Mouse (Mus musculus) heart, embryonic 10.5 days (tissue): Measurements from ENCODE around the gene Rhoq. TPM values are rescaled to one million over a fixed set of nuclear protein-coding genes. Genes with fewer than 3 reads are reported as not detected.

Source experiments
- DNase-seq: peaks from one replicate; pipeline ENCODE4 v3.0.0-alpha.2; 2017; ENCODE audit warnings: low spot score
- H3K27ac ChIP-seq: fragments of 300-500 bp; sonication (generic); 2 replicates; pipeline ENCODE4 v1.5.1; 2016; ENCODE audit warnings: mild to moderate bottlenecking
- H3K27me3 ChIP-seq: fragments of 300-500 bp; sonication (generic); 2 replicates; pipeline ENCODE4 v1.6.1; 2016; ENCODE audit warnings: mild to moderate bottlenecking; ENCODE audit not compliant: poor library complexity, insufficient read depth, severe bottlenecking
- H3K36me3 ChIP-seq: fragments of 300-500 bp; sonication (generic); 2 replicates; pipeline ENCODE4 v1.6.1; 2016; ENCODE audit warnings: mild to moderate bottlenecking, moderate library complexity
- H3K4me1 ChIP-seq: fragments of 300-500 bp; sonication (generic); 2 replicates; pipeline ENCODE4 v1.6.1; 2016; ENCODE audit warnings: mild to moderate bottlenecking
- H3K4me3 ChIP-seq: fragments of 300-500 bp; sonication (generic); 2 replicates; pipeline ENCODE4 v1.5.1; 2016; ENCODE audit warnings: mild to moderate bottlenecking, moderate library complexity
- H3K9me3 ChIP-seq: fragments of 300-500 bp; sonication (generic); 2 replicates; pipeline ENCODE4 v1.6.1; 2016; ENCODE audit warnings: mild to moderate bottlenecking, moderate library complexity
- WGBS: fragments of 180-500 bp; shearing (Covaris S2); methylation state at CpG from one replicate; pipeline ENCODE4 v1.1.7; 2016; 5-methylcytosine and 5-hydroxymethylcytosine counted together
- polyA plus RNA-seq: library from polyadenylated mRNA; unstranded; fragments of >200 nt; fragmentation: Nextera tagmentation; extraction: Ambion mirVana; gene quantifications from 2 replicates; pipeline ENCODE4 v1.2.1, GENCODE M21; 2016

The Rhoq gene
- polyA plus RNA-seq, 1 experiment from 2014 or later: 15.9 TPM

DNA sequence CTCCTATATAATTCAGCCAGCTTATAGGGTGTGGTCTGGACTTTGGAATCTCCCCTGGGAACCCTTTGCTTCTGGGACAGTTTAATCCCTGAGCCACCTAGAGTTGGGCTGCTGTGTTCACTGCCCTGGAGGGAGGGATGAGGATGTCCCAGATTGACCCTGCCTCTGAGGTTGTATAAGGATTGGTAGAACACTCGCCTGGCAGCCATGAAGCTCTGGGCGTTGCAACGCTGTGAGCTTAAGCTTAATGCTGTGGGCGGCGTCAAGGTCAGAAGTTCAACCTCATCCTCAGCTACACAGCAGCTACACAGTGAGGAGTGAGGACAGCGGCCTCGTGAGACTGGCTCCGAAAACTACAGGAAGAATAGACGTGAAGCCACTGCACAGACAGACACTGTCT, 19.6 kb downstream of the Rhoq start:
- 72% methylated on average over 9 of the region's 9 CpGs for WGBS
- Histone ChIP-seq H3K9me3 (no peaks in the 10 kb centered on the region), H3K4me1 (peaks cover 41% of the 10 kb centered on the region), H3K27me3 (no peaks in the 10 kb centered on the region), H3K36me3 (peaks cover 46% of the 10 kb centered on the region), H3K27ac (no peak overlapping the region), H3K4me3 (no peak overlapping the region)
- DNase-seq: no peak

DNA sequence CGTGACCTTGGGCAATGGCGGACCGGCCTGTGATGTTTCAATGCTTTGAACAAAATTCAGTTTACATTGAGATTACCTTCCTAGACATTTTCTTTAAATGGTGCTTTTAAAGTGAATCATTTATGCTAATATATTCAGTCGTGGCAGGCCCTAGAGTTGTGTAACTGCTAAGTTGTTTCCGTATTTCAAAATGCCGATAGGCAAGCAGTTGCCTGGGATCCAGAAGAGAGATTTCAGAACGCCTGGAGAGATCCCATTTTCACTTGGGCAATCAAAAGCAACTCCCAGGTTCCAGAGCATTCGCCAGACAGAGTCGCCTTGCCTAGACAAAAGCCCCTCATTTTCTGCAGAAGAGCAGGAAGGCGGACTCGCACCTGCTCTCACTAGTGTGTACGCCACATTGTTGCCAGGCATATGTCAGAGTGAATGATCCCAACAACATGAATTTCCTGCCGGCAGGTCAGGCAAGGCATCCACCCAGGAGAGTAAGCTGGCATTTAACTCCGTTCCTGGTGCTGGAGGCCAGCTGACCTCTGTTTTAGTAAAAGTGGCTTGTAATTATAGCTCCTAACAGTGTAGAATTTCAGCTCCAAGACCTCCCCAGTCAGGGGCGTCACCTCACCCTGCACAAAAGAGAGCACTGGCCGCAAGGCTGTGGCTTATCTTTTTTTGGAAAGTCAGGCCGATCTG, 23.7 kb downstream of the Rhoq start:
- H3K27ac ChIP-seq: peak overlapping the region; percentile 42; the same call in 1 of the 2 replicates
- peak overlapping the region; percentile 34 for H3K4me3 ChIP-seq
- H3K4me1 ChIP-seq: peaks cover 54% of the 10 kb centered on the region
- WGBS: 58% methylated on average over 17 of the region's 17 CpGs
- no peaks in the 10 kb centered on the region for H3K27me3 ChIP-seq
- DNase-seq: no peak
- H3K9me3 ChIP-seq: no peaks in the 10 kb centered on the region
- H3K36me3 ChIP-seq: peaks cover 16% of the 10 kb centered on the region

DNA sequence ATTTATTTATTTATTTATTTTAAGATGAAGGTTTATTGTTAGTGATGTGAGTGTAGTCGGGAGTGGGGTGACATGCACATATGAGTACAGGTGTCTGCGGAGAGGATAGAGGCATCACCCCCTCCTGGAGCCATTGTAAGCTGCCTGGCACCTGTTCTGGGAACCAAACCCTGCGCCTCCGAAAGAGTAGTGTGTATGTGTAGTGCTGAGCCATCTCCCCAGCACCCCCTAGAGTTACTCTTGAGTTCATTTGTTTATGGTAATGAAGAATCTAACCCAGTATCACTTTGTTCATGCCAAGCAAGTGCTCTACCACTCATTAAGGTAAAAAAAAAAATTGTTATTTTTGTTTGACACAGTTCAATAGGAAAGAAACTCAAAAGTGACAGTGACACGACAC, 25.3 kb downstream of the Rhoq start:
- Histone ChIP-seq H3K9me3 (no peaks in the 10 kb centered on the region), H3K4me1 (peaks cover 45% of the 10 kb centered on the region), H3K4me3 (no peak overlapping the region), H3K27me3 (no peaks in the 10 kb centered on the region), H3K36me3 (peaks cover 9% of the 10 kb centered on the region), H3K27ac (no peak overlapping the region; the same call in 1 of the 2 replicates)
- no peak for DNase-seq
- 86% methylated on average over 5 of the region's 5 CpGs for WGBS

DNA sequence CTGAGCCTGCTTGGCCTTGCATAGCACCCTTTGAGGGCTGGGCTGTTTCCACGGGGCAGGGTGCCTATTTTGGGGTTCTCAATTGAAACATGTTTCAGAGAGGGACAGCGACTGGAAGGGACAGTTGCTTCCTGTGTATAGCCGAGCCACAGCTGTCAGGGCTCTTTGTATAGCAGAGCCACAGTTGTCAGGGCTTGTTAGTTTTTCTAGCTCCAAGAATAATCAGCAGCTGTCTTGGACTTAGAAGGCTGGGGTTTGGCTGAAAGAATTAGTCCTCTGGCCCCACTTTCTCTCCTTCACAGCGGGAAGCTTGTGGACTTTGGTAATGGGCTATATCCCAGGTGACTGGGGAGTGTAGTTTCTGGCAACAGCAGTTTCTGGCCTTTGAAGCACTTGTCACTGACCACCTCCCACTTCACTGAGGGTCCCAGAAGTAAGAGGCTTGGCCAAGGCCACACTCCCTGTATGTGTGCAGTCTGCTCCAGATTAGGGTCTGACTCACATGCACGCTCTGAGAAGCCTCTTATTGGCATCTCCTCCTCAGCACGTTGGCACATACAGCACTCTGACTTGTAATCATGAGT, 25.8 kb downstream of the Rhoq start:
- 67% methylated on average over 6 of the region's 6 CpGs for WGBS

DNA sequence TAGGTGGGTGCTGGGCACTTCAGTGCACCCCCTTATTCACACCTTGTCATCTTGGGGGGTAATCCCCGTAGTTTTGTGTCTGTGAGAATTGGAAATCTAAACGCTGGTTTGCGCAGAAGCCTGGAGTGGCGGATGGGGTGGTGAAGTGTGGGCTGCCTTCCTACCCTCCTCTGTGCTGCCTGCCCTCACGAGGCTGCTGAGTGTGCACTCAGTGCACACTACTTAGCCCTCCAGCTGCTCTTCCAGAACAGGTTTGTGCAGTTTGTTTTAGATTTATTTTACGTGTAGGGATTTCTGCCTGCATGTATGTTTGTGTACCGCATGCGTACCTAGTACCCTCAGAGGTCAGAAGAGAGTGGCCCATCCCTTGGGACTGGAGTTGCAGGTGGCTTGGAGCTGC, 28.4 kb downstream of the Rhoq start:
- peaks cover 4% of the 10 kb centered on the region; the same call in 1 of the 2 replicates for H3K36me3 ChIP-seq
- no peaks in the 10 kb centered on the region for H3K27me3 ChIP-seq
- no peak overlapping the region for H3K27ac ChIP-seq
- 93% methylated on average over 8 of the region's 8 CpGs for WGBS
- H3K4me3 ChIP-seq: no peak overlapping the region
- H3K4me1 ChIP-seq: peaks cover 29% of the 10 kb centered on the region
- H3K9me3 ChIP-seq: no peaks in the 10 kb centered on the region
- DNase-seq: no peak

More for the DNA sequence above, 25.8 kb downstream of the Rhoq start:
- Histone ChIP-seq H3K9me3 (no peaks in the 10 kb centered on the region), H3K27me3 (no peaks in the 10 kb centered on the region), H3K36me3 (0 out of 2 replicates have a peak, but pooled peaks cover 3% of the 10 kb centered on the region), H3K4me1 (peaks cover 45% of the 10 kb centered on the region), H3K27ac (no peak overlapping the region; the same call in 1 of the 2 replicates), H3K4me3 (no peak overlapping the region)
- no peak for DNase-seq

DNA sequence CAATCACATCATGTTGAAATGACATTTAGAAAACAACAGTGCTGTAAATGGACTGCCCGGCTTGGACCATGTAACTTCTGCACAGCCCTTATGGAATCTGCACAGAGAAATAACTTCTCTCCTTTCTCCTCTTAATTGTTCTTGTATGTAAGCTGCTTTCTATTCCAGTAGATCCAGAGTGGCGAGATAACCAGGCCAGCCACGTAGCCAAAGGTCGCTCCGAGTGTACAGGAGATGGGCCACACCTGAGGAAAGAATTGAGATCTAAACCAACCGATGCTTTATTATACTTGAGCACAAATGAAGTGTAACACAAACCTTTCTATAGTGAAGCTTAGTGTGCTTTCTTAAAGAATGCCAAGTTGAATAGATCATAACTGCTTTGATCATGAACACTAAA, 34.4 kb downstream of the Rhoq start:
- no peaks in the 10 kb centered on the region for H3K4me1 ChIP-seq
- no peak overlapping the region for H3K27ac ChIP-seq
- no peak for DNase-seq
- WGBS: 91% methylated on average over 6 of the region's 6 CpGs
- no peaks in the 10 kb centered on the region for H3K9me3 ChIP-seq
- no peaks in the 10 kb centered on the region for H3K27me3 ChIP-seq
- no peak overlapping the region for H3K4me3 ChIP-seq
- H3K36me3 ChIP-seq: peaks cover 30% of the 10 kb centered on the region

DNA sequence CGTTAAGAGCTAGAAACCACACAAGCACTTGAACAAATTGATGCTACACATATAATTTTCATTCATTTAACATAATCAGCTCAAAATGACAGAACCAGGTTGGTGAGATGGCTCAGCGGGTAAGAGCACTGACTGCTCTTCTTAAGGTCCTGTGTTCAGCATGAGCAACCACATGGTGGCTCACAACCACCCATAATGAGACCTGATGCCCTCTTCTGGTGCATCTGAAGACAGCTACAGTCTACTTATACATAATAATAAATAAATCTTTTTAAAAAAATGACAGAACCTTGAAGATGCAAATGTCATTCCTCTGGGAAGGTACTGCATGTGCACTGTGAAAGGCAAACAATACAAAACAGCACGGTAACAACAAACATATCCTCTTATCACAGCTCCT, 46.1 kb downstream of the Rhoq start:
- Histone ChIP-seq H3K4me1 (no peaks in the 10 kb centered on the region), H3K27me3 (no peaks in the 10 kb centered on the region), H3K27ac (no peak overlapping the region), H3K9me3 (no peaks in the 10 kb centered on the region), H3K36me3 (peaks cover 16% of the 10 kb centered on the region; the same call in 1 of the 2 replicates), H3K4me3 (no peak overlapping the region)
- WGBS: 89% methylated on average over 3 of the region's 3 CpGs
- no peak for DNase-seq

DNA sequence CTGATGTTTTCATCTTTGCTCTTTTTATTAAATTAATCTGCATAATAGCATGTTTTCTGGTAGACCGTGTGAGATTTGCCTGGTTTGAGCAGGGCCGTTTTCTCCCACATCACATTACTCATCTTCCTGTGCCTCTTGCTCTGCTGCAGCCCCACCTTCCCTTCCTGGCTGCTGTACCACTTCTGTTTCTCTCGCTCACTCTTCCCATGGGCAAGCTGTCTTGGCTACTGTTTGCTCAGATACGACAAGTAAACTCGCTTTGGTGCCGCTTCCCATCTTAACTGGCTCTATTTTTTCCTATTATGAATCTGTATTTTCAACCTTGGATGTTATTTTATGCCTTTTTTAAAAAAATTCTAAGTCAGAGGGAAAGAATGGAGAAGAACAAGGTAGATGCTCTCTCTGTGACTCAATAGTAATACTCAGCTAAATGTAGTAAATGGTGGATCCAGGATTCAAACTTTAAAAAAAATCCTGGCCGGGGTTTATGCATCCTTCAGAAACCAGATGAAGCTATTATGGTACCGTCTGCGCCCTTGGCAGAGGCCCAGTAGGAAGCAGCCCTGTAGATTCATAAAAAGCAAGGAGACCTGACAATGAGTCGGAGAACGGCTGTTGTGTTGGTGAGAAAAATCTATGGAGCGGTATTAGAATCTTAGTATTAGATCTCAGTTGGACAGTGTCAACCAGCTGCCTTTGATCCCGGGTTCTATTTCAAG, 48.6 kb downstream of the Rhoq start:
- Histone ChIP-seq H3K4me1 (no peaks in the 10 kb centered on the region), H3K27ac (no peak overlapping the region), H3K4me3 (no peak overlapping the region), H3K36me3 (peaks cover 28% of the 10 kb centered on the region), H3K27me3 (no peaks in the 10 kb centered on the region), H3K9me3 (no peaks in the 10 kb centered on the region)
- no peak for DNase-seq
- 87% methylated on average over 13 of the region's 13 CpGs for WGBS

DNA sequence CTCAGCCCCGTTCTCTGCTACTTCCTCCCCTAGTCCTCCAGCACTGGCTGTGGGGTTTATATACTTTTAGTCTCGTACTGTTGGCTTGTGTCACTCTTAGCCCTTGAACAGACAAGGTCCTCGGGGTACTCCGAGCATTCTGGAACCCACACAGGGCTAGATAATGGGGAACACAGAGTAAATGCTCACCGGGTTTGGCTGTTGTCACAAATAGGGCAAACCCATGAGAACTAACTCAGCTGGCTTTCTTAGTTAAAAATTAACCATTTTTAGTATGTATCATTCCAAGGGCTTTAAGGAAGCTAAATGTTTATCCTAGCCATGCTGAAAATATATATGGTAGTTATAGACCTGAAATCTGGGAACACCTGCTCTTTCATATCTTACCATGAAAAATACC, 56.8 kb downstream of the Rhoq start:
- DNase-seq: no peak
- no peaks in the 10 kb centered on the region for H3K9me3 ChIP-seq
- WGBS: 91% methylated on average over 5 of the region's 5 CpGs

DNA sequence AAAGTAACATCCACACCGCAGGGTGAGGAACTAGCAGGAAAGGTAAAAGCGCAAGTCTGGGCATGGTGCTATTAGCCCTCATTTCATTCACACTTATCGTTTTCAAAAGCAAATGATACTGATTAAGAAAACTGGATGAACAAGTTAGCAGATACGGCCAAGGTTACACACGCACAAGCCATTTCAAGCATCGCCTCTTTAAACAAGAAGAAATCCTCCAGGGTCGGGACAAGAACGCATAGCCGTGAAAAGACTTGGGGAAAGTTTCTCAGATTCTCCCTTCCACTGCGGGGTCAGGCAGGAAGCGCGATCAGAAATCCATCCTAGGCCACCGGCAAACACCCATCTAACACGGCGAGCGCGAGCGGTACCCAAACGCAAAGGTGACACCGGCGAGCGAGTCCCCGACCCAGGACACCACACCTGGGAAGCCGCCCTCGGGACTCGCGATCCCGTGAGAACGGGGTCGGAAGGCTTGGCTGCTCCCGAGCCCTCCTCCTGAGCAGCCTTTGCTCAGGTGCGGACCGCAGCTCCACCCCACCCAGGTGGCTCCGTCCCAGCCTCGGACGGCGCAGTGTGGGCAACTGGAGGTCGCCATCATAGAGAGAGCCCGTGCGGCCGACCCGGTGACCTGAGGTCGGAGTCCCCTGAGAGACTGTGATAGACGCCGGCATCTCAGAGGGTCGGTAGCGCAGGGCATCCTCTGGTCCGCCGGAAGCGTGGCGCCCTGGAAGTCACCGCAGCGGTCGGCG, 61.8 kb downstream of the Rhoq start:
- H3K4me1 ChIP-seq: peaks cover 16% of the 10 kb centered on the region
- 1% methylated on average over 55 of the region's 55 CpGs for WGBS
- no peaks in the 10 kb centered on the region for H3K27me3 ChIP-seq
- peak overlapping the region; percentile 85 for H3K4me3 ChIP-seq
- H3K9me3 ChIP-seq: no peaks in the 10 kb centered on the region
- DNase-seq: no peak
- peak overlapping the region; percentile 78 for H3K27ac ChIP-seq
- peaks cover 13% of the 10 kb centered on the region for H3K36me3 ChIP-seq

More for the DNA sequence above, 56.8 kb downstream of the Rhoq start:
- Histone ChIP-seq H3K4me1 (peaks cover 8% of the 10 kb centered on the region), H3K27ac (no peak overlapping the region), H3K4me3 (no peak overlapping the region), H3K36me3 (peaks cover 22% of the 10 kb centered on the region), H3K27me3 (no peaks in the 10 kb centered on the region)

DNA sequence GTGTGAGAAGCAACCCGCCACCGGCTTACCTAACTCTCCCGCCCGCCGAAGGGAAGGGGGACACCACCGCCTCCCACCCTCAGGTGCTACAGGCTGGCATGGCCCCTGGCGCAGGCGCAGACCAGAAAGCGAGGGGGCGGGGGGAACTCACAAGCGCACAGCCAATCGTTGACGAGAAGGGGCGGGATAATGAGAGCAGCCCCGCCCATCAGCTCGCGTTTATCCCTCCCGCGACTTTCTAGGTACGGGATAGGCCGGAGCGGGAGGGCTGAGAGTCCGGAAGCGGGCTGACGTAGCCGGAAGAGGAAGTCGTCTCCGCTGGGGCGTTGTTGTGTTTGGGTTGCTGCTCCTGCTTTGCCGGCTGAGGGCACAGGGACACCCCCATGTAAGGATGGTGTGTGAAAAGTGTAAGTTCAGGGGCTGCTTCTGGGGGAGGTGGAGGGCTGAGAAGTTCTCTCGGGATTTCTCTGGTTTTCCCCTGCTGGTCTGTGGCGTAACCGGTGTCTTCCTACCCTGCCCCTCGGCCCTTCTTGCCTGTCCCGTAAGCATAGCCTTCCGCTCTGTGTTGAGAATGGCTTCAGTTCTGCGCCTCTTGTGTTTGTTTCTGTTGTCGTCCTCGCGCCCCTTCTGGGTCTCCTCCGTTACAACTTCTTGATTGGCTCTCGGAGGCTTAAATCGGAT, 62.5 kb downstream of the Rhoq start, which contains the start of the genes Pigf and Cript:
Gene Pigf (minus strand): TSS at position 138 of the 681 bp plus-strand sequence.
Gene Cript (plus strand): TSS at position 282 of the 681 bp plus-strand sequence.
- Histone ChIP-seq H3K27me3 (no peaks in the 10 kb centered on the region), H3K36me3 (peaks cover 18% of the 10 kb centered on the region), H3K9me3 (no peaks in the 10 kb centered on the region), H3K4me1 (peaks cover 16% of the 10 kb centered on the region), H3K27ac (peak within 1 kb of the TSS; percentile 78), H3K4me3 (peak within 1 kb of the TSS; percentile 85)
- peak; percentile 99 for DNase-seq
- WGBS: under 1% methylated on average over 43 of the region's 43 CpGs
